Mouse (Mus musculus) natural killer cell, adult 2 months (primary cell): ENCODE data around the gene Kdm1b.

Source experiments
- DNase-seq, 2 experiments: peaks; one replicate each; pipeline ENCODE4 v3.0.0; 2022; ENCODE audit warnings: low spot score in 2 of 2

Kdm1b gene

GRCm38 (mm10) chr13:47106580-47106888 is 63.2 kb downstream of the Kdm1b start:
- no peak for DNase-seq

- no peak for DNase-seq
These were observed 65.9 kb downstream of the Kdm1b start for GRCm38 (mm10) chr13:47109239-47109638.

- DNase-seq: no peak
These were observed 67.9 kb downstream of the Kdm1b start for GRCm38 (mm10) chr13:47111185-47111584.

GRCm38 (mm10) chr13:47112056-47112455 is 68.8 kb downstream of the Kdm1b start:
- no peak for DNase-seq

- no peak for DNase-seq
These were observed 69.6 kb downstream of the Kdm1b start for GRCm38 (mm10) chr13:47112924-47113323.

- no peak for DNase-seq
These were observed 72.7 kb downstream of the Kdm1b start for GRCm38 (mm10) chr13:47116000-47116399.

GRCm38 (mm10) chr13:47121333-47121889 is 78.1 kb downstream of the Kdm1b start:
- no peak for DNase-seq

- peak in 1 of 2 experiments; percentile 17 for DNase-seq
These were observed 79.5 kb downstream of the Kdm1b start, which contains the start of gene Rnf144b for GRCm38 (mm10) chr13:47122537-47123430. Rnf144b (plus strand) TSS chr13:47122656.

GRCm38 (mm10) chr13:47124449-47124848 is 81.2 kb downstream of the Kdm1b start:
- no peak for DNase-seq

GRCm38 (mm10) chr13:47124986-47125385 is 81.7 kb downstream of the Kdm1b start:
- DNase-seq: no peak

- no peak for DNase-seq
These were observed 82.3 kb downstream of the Kdm1b start for GRCm38 (mm10) chr13:47125595-47125994.

GRCm38 (mm10) chr13:47129090-47129489 is 85.8 kb downstream of the Kdm1b start:
- DNase-seq: no peak

- DNase-seq: no peak
These were observed 89.8 kb downstream of the Kdm1b start for GRCm38 (mm10) chr13:47133058-47133457.

- DNase-seq: no peak
These were observed 91.5 kb downstream of the Kdm1b start for GRCm38 (mm10) chr13:47134836-47135235.
